Mouse (Mus musculus) myocyte (in vitro differentiated cells): Measurements from ENCODE around the gene Gngt2.

Source experiments
- CEBPB ChIP-seq: IDR thresholded peaks from 2 replicates; pipeline ENCODE4 v1.6.1; 2011; ENCODE audit warnings: mild to moderate bottlenecking, moderate library complexity; ENCODE audit not compliant: poor library complexity, insufficient read depth, severe bottlenecking
- MAX ChIP-seq: IDR thresholded peaks from one replicate; pipeline ENCODE4 v1.6.1; 2011; ENCODE audit warnings: low read depth, mild to moderate bottlenecking, control low read depth
- POLR2A ChIP-seq: IDR thresholded peaks from one replicate; pipeline ENCODE4 v1.6.1; 2011; ENCODE audit warnings: low read depth, mild to moderate bottlenecking, control low read depth, moderate library complexity; ENCODE audit not compliant: insufficient read length
- TCF12 ChIP-seq: IDR thresholded peaks from one replicate; pipeline ENCODE4 v1.6.1; 2011; ENCODE audit warnings: mild to moderate bottlenecking, control low read depth; ENCODE audit not compliant: poor library complexity, insufficient read depth, severe bottlenecking
- USF1 ChIP-seq: IDR thresholded peaks from one replicate; pipeline ENCODE4 v1.6.1; 2011; ENCODE audit warnings: low read depth, mild to moderate bottlenecking, control low read depth, moderate library complexity

DNA sequence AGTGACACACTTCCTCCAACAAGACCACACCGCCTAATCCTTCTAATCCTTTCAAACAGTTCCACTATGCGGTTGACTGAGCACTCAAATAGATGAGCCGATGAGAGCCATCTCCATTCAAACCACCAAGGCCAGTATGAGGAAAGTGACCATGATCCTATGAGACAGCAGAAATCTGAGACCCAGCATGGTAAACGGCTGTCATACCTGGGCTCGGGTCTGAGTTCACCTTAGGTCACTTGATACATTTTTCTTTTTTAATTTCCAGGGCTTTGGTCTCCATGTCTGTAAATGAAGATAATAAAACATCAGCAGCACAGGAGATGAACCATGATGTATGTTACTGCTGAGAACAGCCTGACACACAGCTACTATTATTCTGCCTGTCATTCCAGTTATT, 29.1 kb upstream of the Gngt2 start:
- TF ChIP-seq MAX = no peak
- TF ChIP-seq TCF12 = no peak
- no peak for TF ChIP-seq POLR2A
- TF ChIP-seq CEBPB = no peak
- no peak for TF ChIP-seq USF1
